Mouse (Mus musculus): ENCODE measurements around the gene Sgsm1.

- TF ChIP-seq CTCF (IDR thresholded peaks at IDR 0.05; ENCODE audit: control insufficient read depth, insufficient read depth, insufficient read length) (no peak), MAX (IDR thresholded peaks at IDR 0.05) (no peak), CEBPB (IDR thresholded peaks at IDR 0.05; ENCODE audit: low read depth) (no peak), FOSL1 (IDR thresholded peaks at IDR 0.05; ENCODE audit: insufficient read depth, low read length, poor library complexity, severe bottlenecking) (no peak), USF1 (IDR thresholded peaks at IDR 0.05; ENCODE audit: low read depth) (no peak)
Measured at GRCm38 (mm10) chr5:113199126-113199771, 111.3 kb downstream of the Sgsm1 start.
